Mouse (Mus musculus) left cerebral cortex, postnatal 10 days (tissue): ENCODE results near the gene Snx32. TPM values are rescaled to one million over a fixed set of nuclear protein-coding genes. Genes with fewer than 3 reads are reported as not detected.

Experiments
- DNase-seq, 2 experiments: peaks; one replicate each; pipeline ENCODE4 v3.0.0; 2021 to 2022; ENCODE audit warnings: low spot score in 2 of 2, mixed read lengths in 1 of 2; ENCODE audit errors: extremely low spot score in 1 of 2
- intact Hi-C: fragments of 180-260 bp; cut with DNase I; formaldehyde crosslinking; loops from one replicate; pipeline ENCODE4 v1.15.1; 2025
- total RNA-seq, 2 experiments: library from RNA; stranded (reverse); gene quantifications; 2 replicates each; pipeline ENCODE4 v1.2.3; 2021

Gene Snx32
- total RNA-seq, 2 experiments from 2014 or later, result 76.9 to 77.8 TPM

DNA sequence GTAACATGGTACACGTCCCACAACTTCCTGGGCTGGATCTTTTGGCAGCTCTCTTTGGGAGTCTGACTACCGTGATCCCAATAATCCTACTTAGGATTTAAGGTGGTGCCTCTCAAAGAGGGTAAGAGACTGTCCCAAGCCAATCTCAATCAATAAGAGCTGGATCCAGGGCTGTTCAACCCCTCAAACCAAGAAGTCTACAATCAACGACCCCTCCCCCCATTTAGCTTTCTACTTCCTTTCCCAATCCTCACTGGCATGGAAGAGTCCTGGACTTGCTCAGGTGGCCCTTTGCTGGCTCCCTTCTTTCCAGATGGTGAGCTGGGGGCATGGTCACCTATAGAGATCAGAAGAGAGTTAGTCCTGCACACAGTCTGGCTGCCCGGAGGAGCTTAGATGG, 23.6 kb downstream of the Snx32 start:
- DNase-seq, result peak in 1 of 2 experiments; percentile 17
- intact Hi-C loops, result no loop called here

DNA sequence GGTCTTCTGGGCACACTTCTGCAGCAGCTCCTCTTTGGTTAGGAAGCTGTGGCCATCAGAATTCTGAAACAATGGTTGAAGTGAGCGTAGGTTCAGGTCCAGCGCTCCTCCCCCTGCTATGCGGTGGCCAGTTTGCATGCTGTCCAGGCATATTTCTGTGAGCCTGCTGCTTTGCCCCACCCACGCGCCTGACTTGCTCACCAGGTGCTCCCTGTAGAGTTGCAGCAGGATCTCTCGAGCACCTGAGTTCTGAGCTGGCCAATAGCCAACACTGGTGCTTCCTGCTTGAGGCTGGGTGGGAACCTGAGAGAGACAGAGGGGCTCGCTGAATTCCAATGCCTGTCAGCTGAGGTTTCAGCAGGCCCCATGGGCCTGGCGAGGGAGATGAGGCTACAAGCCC, 24.1 kb downstream of the Snx32 start:
- intact Hi-C loops, result no loop called here
- peak in 1 of 2 experiments; percentile 67 for DNase-seq

DNA sequence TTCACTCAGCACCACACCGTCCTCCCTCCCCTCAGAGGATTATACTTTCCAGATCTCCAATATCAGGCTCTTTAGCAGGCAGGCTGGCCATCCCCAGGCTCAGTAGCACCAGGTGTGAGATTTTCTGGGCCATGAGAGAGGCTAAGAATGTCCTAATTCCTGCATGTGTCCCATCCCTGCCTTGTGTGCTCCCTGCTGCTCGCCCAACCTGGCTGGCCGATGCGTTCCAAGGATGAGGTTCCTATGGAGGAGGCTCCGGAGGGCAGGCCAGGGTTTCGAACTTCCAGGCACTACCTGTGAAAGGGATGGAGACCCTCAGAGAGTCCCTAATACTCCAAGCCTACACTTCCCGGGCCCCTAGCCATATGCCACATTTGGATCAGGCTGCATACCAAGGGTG, 24.5 kb downstream of the Snx32 start:
- intact Hi-C loops, result no loop called here
- peak in 1 of 2 experiments; percentile 34 for DNase-seq

DNA sequence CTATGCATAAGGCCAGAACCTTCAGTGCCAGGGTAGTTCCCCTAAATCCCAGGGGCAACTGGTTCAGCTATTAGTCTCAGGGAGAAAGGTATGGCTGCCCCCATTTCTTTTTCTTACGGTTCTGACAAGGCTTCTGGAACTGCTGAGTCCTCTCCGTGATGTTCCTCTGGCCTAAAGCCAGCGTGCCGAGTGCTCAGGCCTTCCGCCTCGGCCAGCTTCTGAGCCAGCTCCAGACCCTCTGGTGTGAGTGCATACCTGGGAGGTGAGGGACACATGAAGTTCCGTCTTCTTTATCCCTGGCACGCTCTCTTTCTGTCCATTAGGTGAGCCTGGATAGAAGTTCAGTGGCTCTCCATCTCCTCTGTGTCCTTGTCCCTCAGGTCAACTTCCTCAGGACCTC, 25.0 kb downstream of the Snx32 start:
- DNase-seq, result peak in 1 of 2 experiments; percentile 40
- intact Hi-C loops, result no loop called here

DNA sequence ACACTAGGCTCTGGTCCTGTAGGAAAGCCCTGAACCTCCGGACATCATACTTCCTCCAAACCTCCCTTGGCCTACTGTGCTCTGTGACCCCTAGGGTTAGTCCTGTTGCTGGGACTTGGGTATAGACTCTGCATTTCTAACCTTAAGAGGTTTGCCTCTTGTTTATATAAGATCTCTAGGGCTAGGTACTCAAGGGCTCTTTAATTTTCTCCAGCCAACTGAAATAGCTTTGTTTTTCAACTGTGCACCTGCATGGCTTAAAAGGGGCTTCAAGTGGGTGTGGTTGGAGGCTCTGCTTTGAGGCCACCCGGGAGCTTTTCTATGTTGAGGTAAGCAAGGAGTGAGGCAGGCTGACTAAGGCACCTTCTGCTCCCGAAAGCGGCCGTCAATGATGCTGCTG, 25.8 kb downstream of the Snx32 start:
- intact Hi-C loops, result no loop called here
- no peak for DNase-seq

DNA sequence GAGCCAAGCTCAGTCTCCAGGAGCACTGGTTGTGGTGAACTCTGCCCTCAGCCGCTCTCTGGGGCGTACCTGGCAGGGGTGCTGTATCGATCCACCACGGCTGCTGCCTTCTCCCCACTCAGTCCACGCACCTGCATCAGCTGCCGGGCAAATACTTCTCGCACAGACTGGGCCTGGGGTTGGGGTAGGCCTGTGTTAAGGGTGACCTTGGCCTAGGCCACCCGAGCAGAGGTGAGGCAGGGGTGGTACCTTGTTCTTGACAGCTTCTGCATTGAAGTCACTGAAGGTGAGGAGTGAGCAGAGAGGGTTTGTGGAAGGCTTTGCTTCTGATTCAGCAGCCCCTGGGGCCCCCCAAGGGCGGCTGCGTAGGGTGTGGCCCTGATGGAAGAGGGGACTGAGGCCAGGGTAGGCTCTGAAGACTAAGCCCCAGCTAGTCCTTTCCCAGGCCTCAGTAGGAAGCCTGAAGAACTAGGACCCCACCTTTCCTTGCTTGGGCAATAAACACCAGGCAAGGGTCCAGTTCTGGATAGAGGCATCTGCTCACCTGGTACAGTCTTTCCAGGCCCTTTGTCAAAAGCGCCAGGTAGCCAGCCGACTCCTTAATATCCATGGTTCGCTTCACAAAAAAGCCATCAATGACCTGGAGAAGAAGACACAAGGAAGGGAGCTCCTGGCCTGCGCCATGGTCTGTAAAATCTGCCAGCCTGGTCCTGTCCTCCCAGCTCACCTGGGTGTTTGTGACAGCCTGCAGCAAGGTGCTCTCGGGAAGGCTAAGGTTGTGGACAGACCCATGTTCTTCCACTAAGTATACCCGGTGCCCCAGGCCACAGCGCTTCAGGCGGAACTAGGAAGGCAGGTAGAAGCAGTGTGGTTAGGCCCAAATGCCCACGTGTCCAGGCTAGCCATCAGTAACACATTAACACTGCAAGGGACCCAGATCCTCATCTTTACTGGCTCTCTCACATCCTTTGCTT, 26.7 kb downstream of the Snx32 start:
- intact Hi-C loops, result no loop called here
- peak in 1 of 2 experiments; percentile 38 for DNase-seq

DNA sequence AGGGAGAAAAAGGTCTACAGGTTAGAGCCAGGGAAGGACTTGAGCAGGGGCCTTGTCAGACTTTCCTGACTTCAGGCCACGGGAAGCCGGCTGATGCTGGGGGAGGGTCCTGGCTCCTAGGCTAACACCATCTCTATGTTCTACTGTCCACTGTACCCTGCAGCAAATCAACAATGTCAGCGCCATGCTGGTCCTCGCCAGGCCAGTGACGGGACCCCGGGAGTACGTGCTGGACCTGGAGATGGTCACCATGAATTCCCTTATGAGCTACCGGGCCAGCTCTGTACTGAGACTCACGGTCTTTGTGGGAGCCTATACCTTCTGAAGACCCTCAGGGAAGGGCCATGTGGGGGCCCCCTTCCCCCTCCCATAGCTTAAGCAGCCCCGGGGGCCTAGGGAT, 28.9 kb downstream of the Snx32 start:
- DNase-seq, result no peak
- intact Hi-C loops, result no loop called here

DNA sequence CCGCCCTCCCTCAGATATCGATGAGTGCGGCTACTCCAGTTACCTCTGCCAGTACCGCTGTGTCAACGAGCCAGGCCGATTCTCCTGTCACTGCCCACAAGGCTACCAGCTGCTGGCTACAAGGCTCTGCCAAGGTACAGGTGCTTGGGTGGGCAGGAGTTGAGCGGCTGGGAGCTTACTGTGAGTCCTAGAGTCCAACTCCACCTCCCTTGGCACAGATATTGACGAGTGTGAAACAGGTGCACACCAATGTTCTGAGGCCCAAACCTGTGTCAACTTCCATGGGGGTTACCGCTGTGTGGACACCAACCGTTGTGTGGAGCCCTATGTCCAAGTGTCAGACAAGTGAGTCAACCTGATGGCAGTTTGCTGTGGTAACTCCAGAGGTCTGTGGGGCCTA, 30.3 kb downstream of the Snx32 start:
- intact Hi-C loops, result no loop called here

DNA sequence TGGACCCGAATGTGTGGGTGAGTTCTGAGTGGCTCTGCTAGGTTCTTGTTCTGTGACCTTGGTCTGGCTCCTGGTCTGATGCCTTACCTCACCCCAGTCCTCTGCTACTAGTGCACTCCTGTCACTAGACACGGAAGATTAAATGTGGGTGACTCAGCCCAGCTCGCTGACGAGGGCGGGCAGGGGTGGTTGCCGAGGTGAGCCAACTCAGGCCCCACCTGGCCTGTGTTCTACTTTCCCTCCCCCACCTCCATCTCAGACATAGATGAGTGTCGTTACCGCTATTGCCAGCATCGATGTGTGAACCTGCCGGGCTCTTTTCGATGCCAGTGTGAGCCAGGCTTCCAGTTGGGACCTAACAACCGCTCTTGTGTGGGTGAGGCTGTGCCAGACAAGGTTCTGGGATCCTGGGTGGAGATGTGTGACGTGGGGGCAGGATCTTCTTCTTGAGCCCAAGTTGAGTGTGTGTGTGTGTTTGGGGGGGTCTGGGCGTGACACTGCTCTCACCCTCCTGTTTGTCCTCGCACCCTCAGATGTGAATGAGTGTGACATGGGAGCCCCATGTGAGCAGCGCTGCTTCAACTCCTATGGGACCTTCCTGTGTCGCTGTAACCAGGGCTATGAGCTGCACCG, 32.6 kb downstream of the Snx32 start:
- intact Hi-C loops, result no loop called here
- no peak for DNase-seq

More for the DNA sequence above, 30.3 kb downstream of the Snx32 start:
- DNase-seq, result no peak

DNA sequence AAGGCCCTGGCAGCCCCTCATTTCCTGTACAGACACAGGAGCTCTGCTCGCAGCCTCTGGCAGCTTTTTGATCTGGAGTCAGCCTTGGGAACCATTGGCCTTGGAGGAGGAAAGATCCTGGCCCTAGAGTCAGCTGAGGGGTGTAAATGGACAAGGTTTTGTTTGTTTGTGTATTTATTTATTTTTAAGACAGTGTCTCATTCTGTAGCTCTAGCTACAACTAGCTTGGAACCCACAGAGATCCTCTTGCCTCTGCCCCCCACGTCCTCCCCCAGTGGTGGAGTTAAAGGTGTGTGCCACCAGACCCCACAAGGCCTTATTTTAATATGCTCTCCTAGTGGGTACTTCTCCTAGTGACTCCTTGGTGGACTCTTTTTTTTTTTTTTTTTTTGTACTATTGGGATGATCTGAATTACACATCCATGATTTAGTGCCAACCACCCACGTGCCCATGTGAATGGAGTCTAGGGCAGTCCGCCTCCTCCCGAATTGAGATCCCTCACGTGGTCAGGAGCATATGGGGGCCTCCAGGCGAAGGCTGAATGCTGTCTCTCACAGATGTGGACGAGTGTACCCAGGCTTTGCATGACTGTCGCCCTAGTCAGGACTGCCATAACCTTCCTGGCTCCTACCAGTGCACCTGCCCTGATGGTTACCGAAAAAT, 33.2 kb downstream of the Snx32 start:
- no peak for DNase-seq
- intact Hi-C loops, result no loop called here

DNA sequence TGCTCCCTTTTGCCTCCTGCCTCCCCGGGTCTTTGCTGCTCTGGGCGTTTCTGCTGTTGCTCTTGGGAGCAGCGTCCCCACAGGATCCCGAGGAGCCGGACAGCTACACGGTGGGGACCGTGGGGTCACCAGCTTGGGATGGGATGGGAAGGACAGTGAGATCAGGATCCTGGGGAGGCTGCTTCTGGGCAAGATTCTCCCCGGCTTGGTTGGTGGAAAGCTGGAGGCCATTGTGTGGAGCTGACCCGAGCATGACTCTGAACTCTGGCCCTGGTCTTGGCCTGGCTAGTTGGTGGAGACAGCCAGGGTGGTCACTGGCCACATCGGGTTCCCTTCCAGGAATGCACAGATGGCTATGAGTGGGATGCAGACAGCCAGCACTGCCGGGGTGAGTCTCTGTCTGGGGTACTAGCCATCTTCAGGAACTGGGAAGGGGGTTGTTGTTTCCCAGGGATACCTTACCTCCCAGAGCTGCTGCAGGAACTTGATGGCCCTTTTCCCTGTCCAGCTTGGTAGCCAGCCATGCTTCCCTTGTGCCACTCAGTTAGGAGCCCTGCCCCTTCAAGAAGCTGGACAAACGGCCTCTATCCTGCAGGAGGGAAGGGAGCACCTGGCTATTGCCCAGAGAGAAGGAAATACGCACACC, 35.1 kb downstream of the Snx32 start:
- no peak for DNase-seq
- intact Hi-C loops, result no loop called here

DNA sequence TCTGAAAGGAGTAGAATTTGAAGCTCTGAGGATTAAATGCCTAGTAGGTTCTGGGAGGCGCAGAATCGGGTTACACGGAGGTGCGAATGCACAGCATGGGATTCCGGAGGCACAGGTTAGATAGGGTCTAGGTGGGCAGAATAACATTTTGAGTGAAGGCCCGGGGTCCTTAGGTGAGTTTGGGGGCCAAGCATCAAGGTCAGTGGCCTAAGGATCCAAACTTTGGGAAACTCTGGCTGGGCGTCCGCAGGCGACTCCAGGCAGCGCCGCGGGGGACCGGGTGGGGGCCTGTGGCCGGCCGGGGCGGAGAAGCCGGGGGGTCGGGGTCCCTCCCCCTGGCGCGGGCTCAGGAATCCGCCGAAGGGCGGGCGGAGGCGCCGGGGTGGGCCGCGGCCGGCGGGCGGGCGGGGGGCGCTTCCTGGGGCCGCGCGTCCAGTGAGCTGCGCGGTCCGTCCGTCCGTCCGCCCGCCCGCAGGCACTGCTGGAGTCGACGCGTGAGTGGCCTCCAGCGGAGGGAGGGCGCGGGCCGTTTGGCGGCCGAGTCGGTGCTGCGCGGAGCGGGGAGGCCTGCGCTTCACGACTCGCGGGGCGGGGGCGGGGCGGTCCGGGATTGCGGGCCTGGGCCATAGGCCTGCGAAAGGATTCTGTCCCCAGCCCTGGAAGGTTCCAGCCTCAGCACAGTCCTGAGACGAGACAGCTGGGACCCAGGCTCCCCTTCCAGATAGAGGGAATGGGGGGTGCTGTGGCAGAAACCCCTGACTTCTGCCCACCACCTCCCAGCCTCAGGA, 35.9 kb downstream of the Snx32 start:
- DNase-seq, result peak in 1 of 2 experiments; percentile 77
- intact Hi-C loops, result no loop called here

DNA sequence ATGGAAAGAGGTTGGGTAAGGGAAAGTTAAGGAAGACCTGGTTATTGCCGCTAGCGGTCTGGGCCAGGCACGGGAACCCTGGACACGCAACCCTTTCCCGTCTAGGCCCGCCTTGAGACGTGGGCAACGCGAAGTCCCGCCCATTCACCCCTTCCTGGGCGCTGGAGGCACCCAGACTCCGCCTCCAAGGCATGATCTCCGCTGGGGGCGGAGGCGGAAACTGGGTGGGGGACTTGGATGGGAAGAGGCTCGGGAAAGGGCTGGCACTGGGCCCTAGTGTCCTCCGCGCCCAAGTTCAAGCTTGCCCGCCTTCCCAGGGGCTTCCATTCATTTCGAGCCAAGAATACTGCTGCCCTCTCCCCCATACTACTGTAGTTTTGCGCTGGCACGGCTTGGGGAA, 36.6 kb downstream of the Snx32 start, which contains the start of gene Efemp2:
TSS of gene Efemp2 (plus strand) at position 235 of the 400 bp plus-strand sequence.
- peak in 1 of 2 experiments; percentile 90 for DNase-seq

DNA sequence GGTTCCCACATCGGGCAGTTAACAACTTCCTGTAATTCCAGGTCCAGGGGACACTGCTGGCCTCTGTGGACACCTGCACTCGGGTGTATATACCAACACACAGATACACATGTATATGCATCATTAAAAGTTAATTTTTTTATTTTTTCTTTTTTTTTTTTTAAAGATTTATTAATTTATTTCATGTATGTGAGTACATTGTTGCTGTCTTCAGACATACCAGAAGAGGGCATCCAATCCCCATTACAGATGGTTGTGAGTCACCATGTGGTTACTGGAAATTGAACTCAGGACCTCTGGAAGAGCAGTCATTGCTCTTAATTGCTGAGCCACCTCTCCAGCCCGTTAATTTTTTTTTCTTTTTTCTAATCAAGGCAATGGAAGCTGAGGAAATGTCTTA, 37.5 kb downstream of the Snx32 start:
- DNase-seq, result no peak
- intact Hi-C loops, result no loop called here

More for the DNA sequence above, 36.6 kb downstream of the Snx32 start, which contains the start of gene Efemp2:
- intact Hi-C loops, result no loop called here

DNA sequence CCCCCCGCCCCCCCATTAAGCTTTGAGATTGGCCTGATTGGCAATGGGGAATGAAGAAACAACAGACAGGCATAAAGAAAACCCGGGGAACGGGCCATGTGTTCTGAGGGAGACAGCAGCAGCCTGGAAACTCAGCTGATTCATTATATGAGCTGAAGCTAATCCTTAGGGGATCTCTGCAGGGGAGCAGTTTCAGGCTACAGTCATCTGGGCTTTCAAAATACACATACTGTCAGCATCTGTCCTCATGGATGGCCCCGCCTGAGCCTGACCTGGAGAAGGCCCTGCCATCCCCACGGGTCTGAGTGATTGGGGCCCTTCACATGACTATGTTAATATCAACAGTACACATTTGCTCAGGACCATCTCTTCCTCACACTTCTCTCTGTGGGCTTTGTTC, 38.5 kb downstream of the Snx32 start:
- intact Hi-C loops, result no loop called here
- DNase-seq, result no peak

DNA sequence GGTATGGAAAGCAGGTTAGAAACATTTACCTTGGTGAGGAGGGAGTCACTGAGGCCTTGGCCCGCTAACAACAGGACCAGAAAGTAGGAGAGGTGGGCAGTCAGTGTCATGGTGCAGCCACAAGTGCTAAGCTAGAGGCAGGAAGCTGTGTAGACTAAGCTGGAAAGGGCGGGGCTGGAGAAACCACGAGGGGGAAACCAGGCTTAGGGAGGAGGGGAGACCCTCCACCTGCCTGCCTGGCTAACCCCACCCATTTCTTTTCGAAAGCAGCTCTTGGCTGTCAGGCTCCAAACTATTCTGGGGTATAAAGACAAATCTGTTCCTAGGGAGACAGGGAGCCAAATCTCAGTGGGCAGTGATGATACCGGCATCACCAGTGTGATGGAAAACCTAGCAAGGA, 42.0 kb downstream of the Snx32 start, which contains the start of gene Ctsw:
TSS of gene Ctsw (minus strand) at position 134 of the 400 bp plus-strand sequence.
- peak in 1 of 2 experiments; percentile 55 for DNase-seq
- intact Hi-C loops, result no loop called here

DNA sequence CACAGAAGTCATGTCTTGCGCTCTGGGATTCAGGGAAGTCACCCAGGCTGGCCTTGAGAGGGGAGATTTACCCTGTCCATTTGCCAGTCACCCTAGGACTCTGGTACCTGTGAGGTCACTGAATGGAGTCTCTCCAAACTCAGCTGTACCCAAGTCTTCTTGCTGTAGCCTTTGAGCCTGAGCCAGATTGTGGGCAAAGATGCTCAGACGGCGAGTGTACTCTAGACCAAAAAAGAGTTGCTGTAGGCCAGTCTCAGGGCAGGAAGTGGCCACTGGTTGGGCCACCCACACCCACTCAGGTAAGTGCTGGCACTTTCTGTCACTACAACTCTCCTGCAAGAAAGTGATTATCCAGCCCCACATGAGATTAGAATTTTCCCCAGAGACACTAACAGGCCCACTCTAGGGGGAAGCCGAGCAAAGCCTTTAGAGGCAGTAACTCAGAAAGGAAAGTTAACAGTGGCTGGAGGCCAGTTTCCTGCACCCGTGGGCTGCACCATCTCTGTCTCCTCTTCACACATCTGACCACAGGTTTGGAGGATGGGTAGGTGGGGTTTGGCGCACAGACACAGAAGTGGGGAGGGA, 43.3 kb downstream of the Snx32 start:
- no peak for DNase-seq
- intact Hi-C loops, result no loop called here

DNA sequence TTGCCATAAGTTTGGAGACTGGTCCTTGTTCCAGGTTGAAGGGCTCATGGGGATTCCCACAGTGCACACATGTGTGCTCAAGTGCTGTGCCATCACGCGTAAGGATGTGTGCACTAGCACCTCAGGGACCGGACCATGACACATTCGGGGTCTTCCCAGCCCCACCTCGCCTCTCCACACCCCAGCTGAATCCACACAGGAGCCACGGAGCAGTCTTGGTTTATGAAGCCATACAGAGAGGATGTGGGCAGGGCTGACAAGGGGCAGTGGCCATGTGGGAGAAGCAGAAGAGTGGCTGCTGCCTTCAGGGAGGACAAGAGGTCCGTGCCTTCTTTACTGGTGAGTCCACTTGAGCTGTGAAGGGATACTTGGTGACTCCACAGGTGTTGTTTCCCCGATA, 45.3 kb downstream of the Snx32 start:
- intact Hi-C loops, result no loop called here
- DNase-seq, result no peak
